Mouse (Mus musculus) lung, adult 2 months (tissue): ENCODE data around the gene Stard7.

Source experiments
- CTCF ChIP-seq: fragments of 200-500 bp; IDR thresholded peaks from 2 replicates; pipeline ENCODE4 v1.5.1; 2011; ENCODE audit warnings: mild to moderate bottlenecking, low read length, control low read depth; ENCODE audit not compliant: insufficient read depth
- POLR2A ChIP-seq: fragments of 200-500 bp; IDR thresholded peaks from 2 replicates; pipeline ENCODE4 v1.6.1; 2011; ENCODE audit warnings: low read depth, mild to moderate bottlenecking, control low read depth, low read length, borderline replicate concordance; ENCODE audit errors: extremely low read depth

DNA sequence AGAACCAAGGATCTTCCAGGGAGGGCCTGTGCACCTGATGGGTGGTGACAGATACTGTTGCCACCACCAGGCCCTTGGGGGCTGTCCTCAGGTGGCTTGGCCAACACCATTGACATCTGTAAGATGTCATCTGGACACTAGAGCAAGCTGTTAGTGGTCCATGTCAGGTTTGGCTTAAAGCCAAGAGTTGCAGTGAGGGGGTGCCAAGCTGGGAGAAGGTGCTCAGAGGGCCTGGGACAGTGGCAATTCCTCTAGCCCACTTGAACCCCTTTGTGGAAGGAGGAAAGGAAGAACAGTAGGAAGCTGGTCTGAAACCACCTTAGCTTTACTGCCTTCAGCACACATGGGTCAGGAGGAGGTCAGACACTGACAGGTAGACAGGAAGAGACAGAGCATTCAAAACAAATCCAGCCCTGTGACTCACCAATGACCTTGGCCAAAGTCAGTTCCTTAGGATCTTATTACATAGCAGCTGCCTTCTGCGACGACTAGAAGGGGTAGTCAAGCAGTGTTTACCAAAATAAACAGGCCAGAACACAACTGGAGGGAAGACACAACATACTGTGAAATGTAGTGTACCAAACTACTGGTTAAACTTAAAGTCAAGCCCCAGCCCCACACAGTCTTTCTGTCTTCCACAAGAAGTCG lies 18.0 kb upstream of the Stard7 start:
- TF ChIP-seq CTCF (no peak), POLR2A (no peak)
